Mouse (Mus musculus): ENCODE data around the gene Mau2. TPM values are rescaled to one million over a fixed set of nuclear protein-coding genes. Genes with fewer than 3 reads are reported as not detected.

Gene Mau2
- polyA plus RNA-seq (2012; rRNA removed) = 83.3 and 108 TPM in 2 replicates

- H3K4me3 ChIP-seq (ENCODE audit: extremely low read depth, insufficient read depth, insufficient read length) = peak within 1 kb of the TSS; percentile 78
- H3K27ac ChIP-seq (ENCODE audit: insufficient read depth, low read length) = peak within 1 kb of the TSS; percentile 91
- peaks cover 9% of the 10 kb centered on the region; the same call in 1 of the 2 replicates for H3K4me1 ChIP-seq (ENCODE audit: control insufficient read depth, insufficient read depth, insufficient read length)
- TF ChIP-seq CTCF (IDR thresholded peaks at IDR 0.05; ENCODE audit: extremely low read depth, insufficient read depth, insufficient read length, insufficient replicate concordance) = no peak
- TF ChIP-seq POLR2A (IDR thresholded peaks at IDR 0.05; ENCODE audit: low read depth, low read length) = peak; percentile 89
- H3K36me3 ChIP-seq (ENCODE audit: control insufficient read depth, insufficient read depth, low read length) = no peaks in the 10 kb centered on the region
- under 1% methylated on average over 65 of the region's 65 CpGs for WGBS
- H3K27me3 ChIP-seq (ENCODE audit: control insufficient read depth, insufficient read depth, low read length) = no peaks in the 10 kb centered on the region
- DNase-seq (ENCODE audit: low read depth in 1 of 2, low spot score in 2 of 2) = peak; percentile 96
Observed at GRCm38 (mm10) chr8:70042583-70043455, at the start of gene Mau2, which contains the start of gene Sugp1. Gene Mau2, minus strand, starts transcription at chr8:70042734. Gene Sugp1, plus strand, starts transcription at chr8:70042813.

GRCm38 (mm10) chr8:70089296-70089960 is 46.9 kb upstream of the Mau2 start:
- Histone ChIP-seq H3K4me1 (ENCODE audit: control insufficient read depth, insufficient read depth, insufficient read length) (peaks cover 3% of the 10 kb centered on the region; the same call in 1 of the 2 replicates), H3K36me3 (ENCODE audit: control insufficient read depth, insufficient read depth, low read length) (no peaks in the 10 kb centered on the region), H3K27me3 (ENCODE audit: control insufficient read depth, insufficient read depth, low read length) (peaks cover 8% of the 10 kb centered on the region), H3K27ac (ENCODE audit: insufficient read depth, low read length) (no peak overlapping the region), H3K4me3 (ENCODE audit: extremely low read depth, insufficient read depth, insufficient read length) (no peak overlapping the region)
- TF ChIP-seq CTCF (IDR thresholded peaks at IDR 0.05; ENCODE audit: extremely low read depth, insufficient read depth, insufficient read length, insufficient replicate concordance) (no peak), POLR2A (IDR thresholded peaks at IDR 0.05; ENCODE audit: low read depth, low read length) (no peak)
- 71% methylated on average over 9 of the region's 9 CpGs for WGBS
- DNase-seq (ENCODE audit: low read depth in 1 of 2, low spot score in 2 of 2) = no peak

DNA sequence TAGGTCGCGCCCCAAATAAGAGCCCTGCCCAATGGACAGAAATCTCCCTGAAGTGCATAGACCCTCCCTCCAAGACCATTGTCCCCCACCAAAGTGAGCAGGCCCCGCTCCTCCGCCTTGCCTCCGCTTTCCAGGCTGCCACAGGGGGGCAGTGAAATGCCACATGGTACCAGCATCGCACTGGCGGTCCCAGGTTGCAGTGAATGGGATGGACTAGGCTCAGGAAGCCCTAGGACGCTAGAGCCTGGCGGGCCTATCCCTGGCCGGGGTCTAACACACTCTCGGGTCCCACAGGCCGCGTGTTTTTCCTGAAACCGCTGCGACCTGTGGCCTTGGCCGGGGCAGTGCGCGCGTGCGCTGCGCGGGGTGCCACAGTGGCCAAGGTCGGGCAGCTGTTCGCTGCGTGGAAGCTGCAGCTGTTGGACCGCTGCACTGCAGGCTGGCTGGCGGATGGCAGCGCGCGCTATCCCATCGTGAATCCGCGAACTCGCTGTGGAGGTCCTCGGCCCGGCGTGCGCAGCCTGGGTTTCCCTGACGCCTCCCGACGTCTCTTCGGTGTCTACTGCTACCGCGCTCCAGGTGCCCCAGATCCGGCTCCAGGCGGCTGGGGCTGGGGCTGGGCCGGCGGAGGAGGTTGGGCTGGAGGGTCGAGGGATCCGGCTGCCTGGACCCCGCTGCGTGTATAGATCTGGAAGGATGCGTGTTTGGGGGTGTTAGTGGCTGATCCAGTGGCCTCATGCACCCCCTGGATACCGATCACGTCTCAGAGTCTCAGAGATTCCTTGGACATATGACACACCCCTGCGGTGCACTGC is 45.5 kb upstream of the Mau2 start:
- H3K36me3 ChIP-seq (ENCODE audit: control insufficient read depth, insufficient read depth, low read length) = no peaks in the 10 kb centered on the region
- WGBS = 10% methylated on average over 56 of the region's 56 CpGs
- TF ChIP-seq CTCF (IDR thresholded peaks at IDR 0.05; ENCODE audit: extremely low read depth, insufficient read depth, insufficient read length, insufficient replicate concordance) (peak; percentile 51; the same call in 1 of the 2 replicates), POLR2A (IDR thresholded peaks at IDR 0.05; ENCODE audit: low read depth, low read length) (no peak)
- H3K4me3 ChIP-seq (ENCODE audit: extremely low read depth, insufficient read depth, insufficient read length) = no peak overlapping the region
- H3K27me3 ChIP-seq (ENCODE audit: control insufficient read depth, insufficient read depth, low read length) = peaks cover 12% of the 10 kb centered on the region
- peaks cover 5% of the 10 kb centered on the region; the same call in 1 of the 2 replicates for H3K4me1 ChIP-seq (ENCODE audit: control insufficient read depth, insufficient read depth, insufficient read length)
- DNase-seq (ENCODE audit: low read depth in 1 of 2, low spot score in 2 of 2) = peak in 1 of 2 experiments; percentile 17
- no peak overlapping the region for H3K27ac ChIP-seq (ENCODE audit: insufficient read depth, low read length)

DNA sequence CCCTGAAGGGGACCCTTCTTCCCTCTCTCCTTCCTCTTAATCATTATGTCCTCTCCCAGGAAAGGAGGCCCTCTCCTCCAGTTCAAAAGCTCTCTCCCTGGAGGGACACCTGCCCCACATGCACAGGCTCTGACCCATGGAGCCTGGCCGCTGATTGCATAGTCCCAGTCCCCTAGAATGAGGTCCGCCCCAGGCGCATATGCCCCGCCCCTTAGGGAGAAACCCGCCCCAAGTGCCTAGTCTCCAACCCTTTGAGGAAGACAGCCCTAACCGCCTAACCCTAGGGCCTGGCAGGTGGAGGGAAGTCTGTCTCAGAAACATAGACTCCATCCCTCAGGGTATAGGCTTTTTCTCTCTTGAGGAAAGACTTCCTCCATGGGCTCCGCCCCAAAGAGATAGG is 44.7 kb upstream of the Mau2 start:
- H3K27ac ChIP-seq (ENCODE audit: insufficient read depth, low read length) = no peak overlapping the region
- peaks cover 5% of the 10 kb centered on the region; the same call in 1 of the 2 replicates for H3K4me1 ChIP-seq (ENCODE audit: control insufficient read depth, insufficient read depth, insufficient read length)
- 7% methylated on average over 7 of the region's 7 CpGs for WGBS
- TF ChIP-seq POLR2A (IDR thresholded peaks at IDR 0.05; ENCODE audit: low read depth, low read length) (no peak), CTCF (IDR thresholded peaks at IDR 0.05; ENCODE audit: extremely low read depth, insufficient read depth, insufficient read length, insufficient replicate concordance) (no peak)
- no peak for DNase-seq (ENCODE audit: low read depth in 1 of 2, low spot score in 2 of 2)
- no peaks in the 10 kb centered on the region for H3K36me3 ChIP-seq (ENCODE audit: control insufficient read depth, insufficient read depth, low read length)
- peaks cover 12% of the 10 kb centered on the region for H3K27me3 ChIP-seq (ENCODE audit: control insufficient read depth, insufficient read depth, low read length)
- H3K4me3 ChIP-seq (ENCODE audit: extremely low read depth, insufficient read depth, insufficient read length) = no peak overlapping the region

DNA sequence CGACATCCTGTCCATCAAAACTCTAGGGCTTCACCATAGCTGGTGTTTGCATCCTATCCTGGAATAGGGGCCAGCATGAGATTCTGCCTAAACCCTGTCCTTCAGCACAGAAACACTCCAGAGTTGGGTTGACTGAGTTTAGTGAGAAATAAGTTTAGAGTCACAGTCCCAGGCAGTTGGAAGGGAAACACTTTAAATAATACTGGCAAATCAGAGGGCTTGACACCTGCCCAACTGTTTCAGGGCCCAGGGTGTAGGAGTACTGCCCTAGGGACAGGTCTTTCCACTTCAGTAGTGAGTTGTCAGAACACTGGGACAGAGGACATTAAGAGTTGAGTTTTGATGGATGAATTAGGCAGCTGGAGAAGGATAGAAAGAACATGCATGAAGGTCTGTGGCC is 43.6 kb upstream of the Mau2 start:
- 41% methylated on average over 1 of the region's 1 CpGs for WGBS
- H3K4me3 ChIP-seq (ENCODE audit: extremely low read depth, insufficient read depth, insufficient read length) = no peak overlapping the region
- no peak for TF ChIP-seq POLR2A (IDR thresholded peaks at IDR 0.05; ENCODE audit: low read depth, low read length)
- no peak for TF ChIP-seq CTCF (IDR thresholded peaks at IDR 0.05; ENCODE audit: extremely low read depth, insufficient read depth, insufficient read length, insufficient replicate concordance)
- no peak overlapping the region for H3K27ac ChIP-seq (ENCODE audit: insufficient read depth, low read length)
- H3K27me3 ChIP-seq (ENCODE audit: control insufficient read depth, insufficient read depth, low read length) = peaks cover 12% of the 10 kb centered on the region
- H3K4me1 ChIP-seq (ENCODE audit: control insufficient read depth, insufficient read depth, insufficient read length) = peaks cover 5% of the 10 kb centered on the region; the same call in 1 of the 2 replicates
- DNase-seq (ENCODE audit: low read depth in 1 of 2, low spot score in 2 of 2) = no peak
- H3K36me3 ChIP-seq (ENCODE audit: control insufficient read depth, insufficient read depth, low read length) = no peaks in the 10 kb centered on the region
